Mouse (Mus musculus): Measurements from ENCODE around the gene Cct7.

Cct7 gene

DNA sequence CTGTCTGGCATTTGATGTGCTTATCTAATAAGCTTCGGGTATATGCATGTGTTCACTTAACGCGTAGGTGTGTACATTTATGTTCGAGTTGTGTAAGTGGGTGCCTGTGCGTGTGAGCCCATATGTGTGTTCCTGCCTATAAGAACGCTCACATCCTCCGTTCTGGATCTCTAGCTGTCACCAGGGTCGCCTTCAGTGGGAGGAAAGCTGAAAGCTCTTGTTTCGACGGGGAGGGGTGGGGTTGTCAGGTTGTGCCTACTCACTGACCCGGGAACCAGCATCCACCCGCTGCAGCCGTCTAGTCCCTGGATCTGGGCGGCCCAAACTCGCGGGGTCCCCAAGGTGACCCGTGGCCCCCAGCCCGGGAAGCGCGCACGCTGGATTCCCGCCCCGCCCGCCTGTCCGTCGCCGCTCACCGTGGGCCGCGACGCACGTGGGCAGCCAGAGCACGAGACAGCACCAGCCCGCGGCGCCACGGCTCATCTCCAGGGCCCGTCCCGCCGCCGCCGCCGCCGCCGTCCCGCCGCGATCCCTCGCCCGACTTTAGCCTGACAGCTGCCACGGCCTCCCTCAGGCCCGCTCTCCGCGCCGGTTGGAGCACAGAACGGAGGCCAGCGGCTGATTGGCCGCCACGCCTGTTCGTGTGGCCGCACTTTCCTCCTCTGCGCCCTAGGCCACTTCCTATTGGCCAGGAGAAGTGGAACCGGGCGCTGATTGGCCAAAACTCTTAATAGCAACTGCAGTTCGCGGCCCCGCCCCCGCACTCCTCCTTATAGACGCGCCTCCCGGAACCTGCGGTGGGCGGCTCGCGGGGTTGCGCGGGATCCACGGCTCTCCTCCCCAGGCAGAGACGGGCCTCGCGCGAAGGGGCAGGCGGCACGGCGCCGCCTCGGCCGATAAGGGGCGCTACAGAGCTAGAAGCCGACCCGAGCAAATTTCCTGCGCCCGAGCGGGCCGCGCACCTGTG lies at the start of gene Cct7:
Gene Cct7, plus strand, starts transcription at position 818 of the 967 bp plus-strand sequence.
- DNase-seq (ENCODE audit: low read depth), result peak; percentile 99

DNA sequence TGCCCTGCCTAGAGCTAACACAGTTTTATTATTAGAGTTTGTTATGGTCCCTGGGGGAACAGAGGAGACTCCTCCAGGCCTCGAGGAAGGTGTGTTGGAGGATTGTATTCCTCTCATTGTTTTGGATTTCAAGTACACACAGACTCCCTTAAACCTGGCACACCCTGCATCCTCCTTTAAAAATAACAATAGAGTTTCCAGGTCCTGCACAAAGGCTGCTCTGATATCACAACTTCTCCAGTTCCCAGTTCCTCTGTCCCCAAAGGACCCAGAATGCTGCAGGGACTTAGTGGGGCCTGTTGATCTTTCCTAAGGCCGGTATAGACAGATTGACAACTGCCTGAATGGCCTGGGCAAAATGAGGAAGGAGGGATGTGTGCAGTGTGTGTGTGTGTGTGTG lies 48.7 kb upstream of the Cct7 start:
- DNase-seq (ENCODE audit: low read depth), result no peak

DNA sequence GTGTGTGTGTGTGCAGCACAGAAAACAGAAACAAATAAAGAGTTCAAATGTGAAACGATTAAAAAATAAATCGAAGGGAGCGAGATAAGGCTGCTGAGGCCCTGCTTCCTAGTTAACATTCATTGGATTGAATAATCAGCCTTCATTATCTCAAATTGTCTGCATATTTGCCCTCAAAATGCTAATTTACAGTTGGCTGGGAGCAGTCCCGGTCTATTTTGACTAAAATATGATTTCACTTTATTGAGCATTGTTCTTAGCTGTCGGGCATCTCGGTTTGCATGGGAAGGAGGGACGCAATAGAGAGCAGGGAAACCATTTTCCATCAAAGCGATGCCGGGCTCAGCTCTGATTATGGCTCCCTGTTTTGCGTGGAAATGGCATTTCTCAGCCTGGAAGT lies 48.3 kb upstream of the Cct7 start:
- no peak for DNase-seq (ENCODE audit: low read depth)

DNA sequence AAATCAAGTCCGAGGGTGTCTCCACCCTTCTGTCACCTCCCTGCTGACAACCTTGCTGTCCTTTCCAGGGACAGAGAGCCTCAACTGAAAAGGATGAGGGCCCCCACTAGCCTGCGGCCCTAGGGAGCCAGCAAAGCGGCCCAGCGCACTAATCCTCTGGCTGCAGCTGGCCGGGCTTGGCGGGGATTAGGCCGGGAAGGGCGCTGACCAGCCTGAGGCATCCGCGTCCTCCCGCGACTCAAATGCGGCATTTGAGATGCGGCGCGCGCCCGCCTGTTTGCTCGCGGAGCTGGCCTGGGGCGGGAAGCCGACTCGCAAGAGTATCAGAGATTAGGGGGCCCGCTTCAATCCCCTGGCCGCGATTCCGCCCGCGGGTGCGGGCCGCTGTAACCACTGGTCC lies 42.3 kb upstream of the Cct7 start:
- DNase-seq (ENCODE audit: low read depth), result no peak

DNA sequence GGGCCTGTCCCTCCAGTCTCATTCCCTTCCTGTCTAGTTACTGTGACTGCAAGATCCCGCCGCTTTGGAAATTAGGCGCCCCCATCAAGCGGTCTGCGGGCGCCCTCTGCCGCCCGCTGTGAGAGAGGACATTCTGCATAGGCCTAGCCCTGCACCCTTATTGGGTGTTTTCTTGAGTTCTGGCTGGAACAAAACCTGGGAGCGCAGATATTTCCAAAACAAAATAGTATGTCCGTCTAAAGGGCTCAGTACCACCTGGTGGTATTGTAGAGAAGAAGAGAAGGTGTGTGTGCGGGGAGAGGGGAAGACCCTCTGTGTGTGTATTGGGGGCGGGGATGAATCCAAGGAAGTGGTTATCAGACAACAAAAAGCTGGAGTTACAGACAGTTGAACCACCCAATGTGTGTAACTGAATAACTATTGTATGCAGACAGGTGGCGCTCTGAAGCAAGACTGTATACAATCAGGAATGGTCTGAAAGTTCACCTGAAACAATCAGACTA lies 40.5 kb upstream of the Cct7 start:
- peak; percentile 55 for DNase-seq (ENCODE audit: low read depth)

DNA sequence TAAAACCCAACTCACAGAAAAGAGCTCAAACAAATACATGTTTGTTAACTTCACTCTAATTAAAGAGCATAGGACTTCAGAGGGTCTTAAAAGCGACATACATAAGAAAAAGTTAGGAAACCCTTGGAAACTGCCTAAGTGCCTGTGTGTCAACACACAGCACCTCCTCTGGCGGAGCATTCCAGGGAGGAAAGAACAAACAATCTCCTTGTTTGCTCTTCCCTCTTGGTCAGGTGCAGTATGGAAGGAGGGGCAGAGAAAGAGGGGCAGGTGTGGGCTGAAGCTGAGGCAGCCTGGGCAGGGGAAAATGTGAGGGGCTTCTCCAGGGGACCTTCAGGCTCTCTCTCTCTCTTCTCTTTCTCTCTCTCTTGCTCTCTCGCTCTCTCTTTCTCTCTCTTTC lies 35.5 kb upstream of the Cct7 start:
- DNase-seq (ENCODE audit: low read depth), result no peak

DNA sequence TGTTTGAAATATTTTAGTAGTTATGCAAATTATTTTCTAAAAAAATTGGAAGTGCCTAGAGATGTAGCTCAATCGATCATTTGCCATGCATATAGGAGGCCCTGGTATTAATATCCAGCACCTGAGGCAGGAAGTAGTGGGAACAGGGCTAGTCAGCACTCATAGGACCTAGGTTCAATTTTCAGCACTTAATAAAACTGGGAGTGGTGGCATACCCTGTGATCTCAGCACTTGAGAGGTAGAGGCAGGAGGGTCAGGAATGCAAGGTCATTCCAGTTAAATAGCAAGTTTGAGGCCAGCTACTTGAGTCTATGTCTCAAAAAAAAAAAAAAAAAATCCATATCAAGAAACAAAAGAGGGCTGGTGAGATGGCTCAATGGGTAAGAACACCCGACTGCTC lies 32.2 kb upstream of the Cct7 start:
- DNase-seq (ENCODE audit: low read depth), result no peak

DNA sequence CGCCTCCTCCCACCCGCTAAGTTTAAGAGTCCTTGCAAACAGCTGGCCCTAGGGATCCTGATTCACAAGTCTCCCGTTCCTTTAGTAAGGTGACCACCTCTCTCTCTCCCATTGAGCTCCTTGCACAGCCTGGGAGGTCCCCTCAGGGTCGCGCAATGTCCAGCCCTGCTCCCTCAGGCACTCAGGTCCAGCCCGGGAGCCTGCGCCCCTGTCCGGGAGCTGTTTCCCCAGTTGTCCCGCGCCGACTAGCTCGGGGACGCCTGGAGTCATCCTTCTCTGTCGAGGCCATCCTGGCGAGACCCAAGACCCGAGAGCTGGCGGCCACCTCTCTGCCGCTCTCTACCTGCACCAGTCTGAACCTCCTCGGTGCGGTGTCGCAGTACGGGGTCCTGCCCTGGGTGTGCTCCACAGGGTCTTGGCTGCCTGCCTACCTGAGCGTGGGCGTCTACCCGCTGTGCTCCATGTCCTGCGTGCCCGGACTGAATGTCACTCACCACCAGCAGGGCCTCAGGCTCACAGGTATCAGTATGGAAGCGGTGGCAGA lies 27.4 kb upstream of the Cct7 start, which contains the start of gene Noto:
Gene Noto, plus strand, starts transcription at position 51 of the 544 bp plus-strand sequence.
- DNase-seq (ENCODE audit: low read depth), result no peak

DNA sequence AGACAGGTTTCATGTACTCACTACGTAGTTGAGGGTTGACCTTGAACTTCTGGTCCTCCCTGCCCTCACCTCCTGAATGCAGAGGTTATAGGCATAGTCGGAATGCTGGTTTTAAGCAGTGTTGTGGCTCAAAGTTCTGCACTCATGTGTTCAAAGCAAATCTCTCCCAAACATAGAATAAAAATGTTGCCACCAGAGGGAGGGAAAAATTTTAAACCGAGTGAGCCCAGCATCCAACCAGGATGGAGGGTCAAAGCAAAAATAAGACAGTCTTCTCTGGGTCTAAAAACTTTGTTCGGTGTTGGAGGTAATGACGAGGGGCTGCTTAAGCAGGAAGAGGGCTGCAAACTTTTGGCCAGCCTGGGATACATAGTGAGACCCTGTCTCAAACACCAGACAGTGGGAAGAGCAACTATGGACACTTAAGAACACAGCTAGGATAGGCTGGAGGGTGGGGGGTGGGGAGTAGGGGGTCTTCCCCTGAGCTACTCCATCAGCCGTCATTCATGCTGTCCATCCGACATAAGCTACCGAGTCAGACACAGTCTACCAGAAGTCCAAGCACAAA lies 20.0 kb upstream of the Cct7 start:
- DNase-seq (ENCODE audit: low read depth), result no peak

DNA sequence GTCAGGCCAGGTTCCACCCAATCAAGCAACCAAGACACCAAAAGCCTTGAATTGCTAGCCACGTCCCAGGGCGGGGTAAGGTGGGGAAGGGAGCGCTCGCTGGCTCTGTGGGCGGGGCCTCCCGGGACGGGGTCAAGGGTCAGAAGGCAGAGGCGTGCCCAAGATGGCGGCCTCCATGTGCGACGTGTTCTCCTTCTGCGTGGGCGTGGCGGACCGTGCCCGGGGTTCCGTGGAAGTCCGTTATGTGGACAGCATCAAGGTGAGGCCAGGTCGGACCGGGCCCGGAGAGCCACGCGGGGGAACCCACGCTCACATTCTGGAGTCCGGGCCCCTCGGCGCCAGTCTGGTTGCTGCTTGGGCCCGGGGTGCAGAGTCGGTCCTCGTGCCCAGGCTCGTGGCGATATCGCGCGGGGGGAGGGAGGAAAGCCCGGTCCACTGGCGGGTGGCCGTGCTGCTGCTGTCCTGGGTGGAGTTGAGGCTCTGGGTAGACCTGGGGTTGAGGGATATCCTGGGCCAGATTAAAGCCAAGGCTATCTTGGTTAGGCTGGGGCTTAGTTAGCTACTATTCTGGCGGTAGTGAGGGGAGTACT lies 19.4 kb upstream of the Cct7 start, which contains the start of gene Smyd5:
Gene Smyd5, plus strand, starts transcription at position 148 of the 590 bp plus-strand sequence.
- DNase-seq (ENCODE audit: low read depth), result peak; percentile 91

DNA sequence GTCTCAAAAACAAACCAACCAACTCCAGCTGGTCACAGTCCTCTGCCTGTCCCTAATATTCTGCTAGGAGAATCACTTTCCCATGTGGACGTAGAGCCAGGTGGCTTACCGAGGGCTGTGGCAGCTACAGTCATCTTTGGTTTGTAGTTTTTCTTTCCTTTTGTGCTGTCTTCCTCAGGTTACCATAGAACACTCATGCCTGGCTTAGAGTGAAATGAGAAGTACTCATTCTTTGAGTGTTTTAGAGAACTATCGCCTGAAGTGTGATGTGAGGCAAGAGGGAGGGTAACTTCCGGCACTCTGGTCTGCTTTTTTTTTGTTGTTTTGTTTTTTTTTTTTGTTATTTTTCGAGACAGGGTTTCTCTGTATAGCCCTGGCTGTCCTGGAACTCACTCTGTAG lies 17.4 kb upstream of the Cct7 start:
- DNase-seq (ENCODE audit: low read depth), result peak; percentile 42

DNA sequence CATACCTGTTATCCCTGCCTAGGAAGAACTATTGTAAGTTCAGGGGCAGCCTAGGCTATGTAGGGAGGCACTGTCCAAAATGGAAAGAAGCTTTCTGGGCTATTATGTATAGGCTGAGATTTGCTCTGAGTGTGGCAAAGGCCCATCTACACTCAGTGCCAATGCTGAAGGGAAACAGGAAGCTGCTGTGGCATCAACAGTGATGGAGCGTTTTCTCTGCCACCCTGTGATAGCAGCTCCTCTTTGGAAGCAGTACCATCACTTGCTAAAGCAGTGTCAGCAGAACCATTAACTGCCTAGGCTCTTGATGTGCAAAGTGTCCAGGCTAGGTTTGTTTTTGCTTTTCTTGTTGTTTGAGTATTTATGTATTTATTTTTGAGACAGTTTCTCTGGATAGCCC lies 15.1 kb upstream of the Cct7 start:
- DNase-seq (ENCODE audit: low read depth), result no peak

DNA sequence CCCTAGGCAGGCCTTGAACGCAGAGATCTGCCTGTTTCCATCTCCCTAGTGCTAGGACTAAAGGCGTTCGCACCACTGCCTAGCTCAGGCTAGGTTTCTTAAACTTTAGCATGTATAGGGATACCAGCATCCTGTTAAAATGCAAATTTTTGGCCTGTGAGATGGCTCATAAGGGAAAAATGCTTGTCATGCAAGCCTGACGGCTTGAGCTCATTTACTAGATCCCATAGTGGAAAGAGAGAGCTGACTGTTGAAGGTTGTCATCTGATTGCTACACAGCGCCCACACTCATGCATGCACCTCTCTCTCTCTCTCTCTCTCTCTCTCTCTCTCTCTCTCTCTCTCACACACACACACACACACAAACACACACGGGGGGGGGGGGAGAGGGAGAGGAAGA lies 14.7 kb upstream of the Cct7 start:
- no peak for DNase-seq (ENCODE audit: low read depth)

DNA sequence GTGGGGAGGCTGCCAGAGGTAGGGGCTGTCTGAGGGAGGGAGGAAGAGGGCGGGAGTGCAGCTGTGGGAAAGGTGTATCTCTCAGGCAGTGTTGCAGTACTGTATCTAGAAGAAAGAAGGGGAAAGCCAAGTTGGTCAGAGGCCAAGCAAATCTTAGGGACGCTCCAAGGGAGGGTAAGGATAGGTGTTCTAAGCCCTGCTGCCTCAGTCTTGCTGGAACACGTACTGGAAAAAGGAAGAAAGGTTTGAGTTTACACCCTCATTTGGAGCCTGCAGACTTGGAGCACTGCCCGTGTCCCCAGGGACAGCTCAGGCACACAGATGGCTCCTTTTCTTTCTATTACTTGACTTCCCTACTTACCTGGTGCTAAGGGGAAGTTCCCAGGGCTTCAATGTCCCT lies 10.2 kb upstream of the Cct7 start:
- no peak for DNase-seq (ENCODE audit: low read depth)

DNA sequence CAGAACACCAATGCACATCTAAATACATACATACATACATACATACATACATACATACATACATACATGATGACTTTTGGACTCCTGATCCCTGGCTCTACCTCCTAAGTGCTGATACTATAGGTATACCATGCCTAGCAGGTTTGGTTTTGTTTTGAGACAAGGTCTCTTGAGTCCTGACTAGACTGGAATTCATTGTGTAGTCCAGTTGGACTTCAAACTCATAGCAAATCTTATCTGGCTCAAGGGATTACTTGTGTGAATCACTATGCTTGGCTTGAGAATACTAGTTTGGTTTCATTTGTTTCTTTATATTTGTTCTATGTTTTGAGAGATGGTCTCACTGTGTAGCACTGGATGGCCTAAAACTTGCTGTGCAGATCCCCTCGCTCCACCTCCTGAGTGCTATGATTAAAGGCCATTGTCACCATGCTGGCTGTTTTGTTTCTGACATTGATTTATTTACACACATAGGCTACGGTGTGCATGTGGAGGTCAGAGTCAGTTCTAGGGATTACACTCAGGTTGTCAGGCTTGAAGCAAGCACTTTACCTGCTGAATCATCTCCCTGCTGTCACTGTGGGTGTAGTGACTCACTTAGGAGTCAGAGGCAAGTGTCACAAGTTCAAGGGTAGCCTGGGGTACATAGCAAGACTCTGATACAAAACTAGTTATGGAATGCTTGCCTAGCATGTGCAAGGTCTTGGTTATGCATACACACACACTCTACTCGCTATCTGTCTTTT lies 7.7 kb upstream of the Cct7 start:
- no peak for DNase-seq (ENCODE audit: low read depth)

DNA sequence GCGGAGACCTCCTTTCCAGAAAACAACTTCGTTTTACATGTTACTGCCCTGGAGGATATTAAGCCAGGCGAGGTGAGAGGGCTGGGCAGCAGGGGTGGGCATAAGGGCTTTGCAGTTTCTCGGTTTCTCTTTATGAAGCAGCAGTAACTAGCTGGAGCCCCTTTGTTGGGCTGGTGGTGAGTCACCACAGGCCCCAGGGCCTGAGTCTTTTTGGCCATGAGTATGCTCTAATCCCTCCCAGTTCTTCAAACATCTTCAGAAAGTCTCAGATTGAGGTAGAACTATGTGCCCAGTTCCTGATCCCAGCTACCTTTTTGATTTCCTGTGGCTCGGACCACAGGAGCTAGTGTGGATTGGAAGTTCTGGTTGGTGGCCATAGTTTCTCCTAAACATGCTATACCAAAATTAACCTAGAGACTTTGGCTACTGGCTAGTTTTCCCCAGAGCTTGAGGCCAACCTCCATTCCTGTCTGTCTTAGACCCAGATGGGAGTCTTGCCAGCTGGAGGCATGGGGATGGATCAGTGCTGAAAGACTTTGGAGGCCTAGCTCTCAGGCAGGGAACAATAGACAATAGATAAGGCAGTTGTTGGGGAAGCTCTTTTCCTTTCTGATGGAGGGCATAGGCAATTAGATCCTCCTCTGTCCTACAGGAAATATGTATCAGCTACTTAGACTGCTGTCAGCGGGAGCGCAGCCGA lies 6.9 kb upstream of the Cct7 start:
- no peak for DNase-seq (ENCODE audit: low read depth)

DNA sequence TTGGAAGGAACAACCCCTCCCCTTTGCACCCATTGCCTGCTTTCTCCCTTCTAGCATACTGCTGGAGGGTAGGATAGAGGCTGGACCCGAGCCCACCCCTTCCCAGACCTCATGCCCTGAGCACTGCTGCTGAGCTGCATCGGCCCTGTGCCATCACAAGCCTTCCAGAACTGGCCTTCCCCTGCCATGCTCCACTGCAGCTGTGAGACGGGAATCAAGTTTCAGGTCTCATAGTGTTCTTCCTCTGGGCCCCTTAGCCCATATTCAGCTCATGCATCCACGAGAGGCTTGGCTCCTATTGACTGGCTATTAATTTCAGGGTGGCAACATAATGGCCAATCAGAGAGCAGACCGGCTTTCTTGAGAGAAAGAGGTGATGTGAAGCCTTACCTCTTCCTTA lies 6.0 kb upstream of the Cct7 start:
- no peak for DNase-seq (ENCODE audit: low read depth)

DNA sequence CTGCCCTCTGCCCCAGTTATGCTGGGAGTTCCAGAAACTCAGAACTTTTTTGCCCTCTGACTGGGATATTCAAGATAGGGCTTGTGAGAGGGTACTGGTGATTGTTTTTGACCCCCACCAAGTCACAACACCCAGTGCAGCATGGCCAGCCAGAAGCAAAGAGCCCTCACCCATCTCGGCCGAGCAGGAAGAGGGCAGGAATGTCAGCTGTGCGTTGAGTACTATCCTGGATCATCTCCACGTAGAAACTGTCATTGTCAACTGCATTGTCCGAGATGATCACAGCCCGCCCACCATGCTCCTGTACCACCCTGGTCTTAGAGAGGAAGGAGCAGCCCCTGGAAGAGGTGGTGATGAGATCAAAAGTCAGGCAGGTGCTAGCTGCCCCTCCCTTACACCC lies 4.0 kb upstream of the Cct7 start:
- no peak for DNase-seq (ENCODE audit: low read depth)

DNA sequence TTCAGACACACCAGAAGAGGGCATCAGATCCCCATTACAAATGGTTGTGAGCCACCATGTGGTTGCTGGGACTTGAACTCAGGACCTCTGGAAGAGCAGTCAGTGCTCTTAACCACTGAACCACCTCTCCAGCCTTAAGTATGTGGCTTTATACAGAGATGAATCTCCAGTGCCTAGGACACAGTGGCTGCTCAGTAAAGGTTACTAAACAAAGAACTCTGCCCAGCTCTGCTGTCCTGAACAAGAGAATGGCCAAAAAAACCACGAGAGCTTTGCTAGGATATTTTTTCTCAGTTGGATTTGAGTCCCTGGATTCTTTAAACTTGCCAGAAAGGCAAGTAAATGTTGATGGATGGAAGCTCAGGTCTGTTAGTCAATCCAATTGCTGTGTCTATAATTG lies 1.2 kb upstream of the Cct7 start:
- peak; percentile 16 for DNase-seq (ENCODE audit: low read depth)

DNA sequence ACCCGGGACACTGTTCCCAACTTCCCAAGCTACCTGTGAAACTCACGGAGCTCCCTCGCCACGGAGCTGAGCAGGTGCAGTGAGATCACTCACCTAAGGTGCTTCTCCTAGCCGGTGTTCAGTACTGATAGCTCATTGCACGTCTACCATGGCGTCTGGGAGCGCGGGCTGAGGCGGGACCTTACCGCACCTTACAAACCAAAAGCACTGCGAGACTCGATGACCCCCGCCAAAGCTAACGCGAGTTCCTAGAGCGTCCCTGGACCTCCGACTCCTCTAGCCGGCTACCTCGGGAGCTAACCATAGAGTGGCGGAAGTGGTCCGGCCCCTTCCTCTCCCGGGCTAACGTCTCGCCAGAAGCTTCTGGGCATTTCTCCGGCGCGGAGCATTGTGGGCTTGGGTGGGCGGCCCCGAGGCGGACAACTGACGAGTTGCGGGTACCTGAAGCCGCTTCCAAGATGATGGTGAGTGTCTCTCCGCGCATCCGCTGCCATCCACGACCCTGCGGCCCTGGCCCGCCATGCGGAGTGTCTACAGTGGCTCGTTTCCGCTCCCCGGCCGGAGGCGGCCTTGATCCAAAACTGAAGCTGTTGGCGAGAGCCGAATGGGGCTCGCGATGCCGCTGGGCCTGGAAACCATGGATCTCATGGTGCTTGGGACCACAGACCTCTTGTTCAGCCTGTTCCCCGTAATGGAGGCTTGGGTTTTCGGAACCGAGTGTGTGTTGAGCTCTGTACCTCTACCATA lies 523 bp downstream of the Cct7 start, which contains the start of gene Pradc1:
Gene Pradc1, minus strand, starts transcription at position 307 of the 747 bp plus-strand sequence.
- peak; percentile 95 for DNase-seq (ENCODE audit: low read depth)

DNA sequence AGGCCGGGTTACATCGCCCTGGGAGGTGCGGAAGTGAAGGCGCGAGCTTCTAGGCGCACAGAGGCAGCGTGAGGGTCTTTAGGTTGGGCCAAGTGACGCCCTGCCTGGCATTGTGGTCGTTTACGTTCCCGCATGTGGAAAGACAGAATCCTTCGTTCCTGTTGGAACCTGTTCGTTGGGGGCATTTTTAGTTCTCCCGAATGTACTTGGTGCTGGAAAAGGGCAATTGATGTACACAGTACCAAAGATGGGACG lies 1.0 kb downstream of the Cct7 start:
- DNase-seq (ENCODE audit: low read depth), result no peak

Data from induced T-regulatory cell, adult 2 months (primary cell).